Mouse (Mus musculus): ENCODE data around the gene Olfr890.
"Not testable (repeated sequence)": the region's sequence is repeated elsewhere in the genome, so short reads cannot be mapped to it uniquely, and the experiment has no call there.

Olfr890 gene

GRCm38 (mm10) chr9:38142217-38142616, at the start of gene Olfr890:
Olfr890 (plus strand) TSS chr9:38142517.
- no peak for DNase-seq (ENCODE audit: low read depth)

- DNase-seq (ENCODE audit: low read depth): no peak
Observed at GRCm38 (mm10) chr9:38107828-38108227, 34.5 kb upstream of the Olfr890 start, which contains the start of gene Olfr888. Olfr888 (plus strand) TSS chr9:38108128.

GRCm38 (mm10) chr9:38114898-38115297, 27.4 kb upstream of the Olfr890 start, which contains the start of gene Olfr889:
Olfr889 (plus strand) TSS chr9:38115198.
- no peak for DNase-seq (ENCODE audit: low read depth)

- DNase-seq (ENCODE audit: low read depth): not testable (repeated sequence)
Observed at GRCm38 (mm10) chr9:38168341-38168740, 26.0 kb downstream of the Olfr890 start.

GRCm38 (mm10) chr9:38180721-38181120, 38.4 kb downstream of the Olfr890 start, which contains the start of gene Olfr891:
Olfr891 (minus strand) TSS chr9:38180821.
- DNase-seq (ENCODE audit: low read depth): no peak
